Mouse (Mus musculus) liver, embryonic 11.5 days (tissue): ENCODE results near the gene Mef2c. TPM values are rescaled to one million over a fixed set of nuclear protein-coding genes. Genes with fewer than 3 reads are reported as not detected.

Experiments
- ATAC-seq: fragments of 200-750 bp; cut with Nextera tagmentation; replicated peaks from 2 replicates; pipeline ENCODE4 v1.8.0; 2017; ENCODE audit warnings: moderate number of reproducible peaks, mild to moderate bottlenecking, moderate TSS enrichment, moderate library complexity; ENCODE audit not compliant: low FRiP score
- DNase-seq: peaks from one replicate; pipeline ENCODE4 v3.0.0-alpha.2; 2017; ENCODE audit warnings: low spot score
- H3K27ac ChIP-seq: fragments of 300-500 bp; sonication (generic); 2 replicates; pipeline ENCODE4 v1.5.1; 2014; ENCODE audit warnings: mild to moderate bottlenecking, low read depth, low read length, control low read depth
- H3K27me3 ChIP-seq: fragments of 300-500 bp; sonication (generic); replicated peaks from 2 replicates; pipeline ENCODE4 v1.6.1; 2014; ENCODE audit warnings: low read length, mixed read lengths; ENCODE audit not compliant: control insufficient read depth, insufficient read depth
- H3K36me3 ChIP-seq: fragments of 300-500 bp; sonication (generic); 2 replicates; pipeline ENCODE4 v1.6.1; 2014; ENCODE audit warnings: mild to moderate bottlenecking, low read length, moderate library complexity, mixed read lengths; ENCODE audit not compliant: control insufficient read depth, insufficient read depth
- H3K4me1 ChIP-seq: fragments of 300-500 bp; sonication (generic); replicated peaks from 2 replicates; pipeline ENCODE4 v1.6.1; 2014; ENCODE audit warnings: low read length, mixed read lengths; ENCODE audit not compliant: control insufficient read depth, insufficient read depth
- H3K4me2 ChIP-seq: fragments of 300-500 bp; sonication (generic); 2 replicates; pipeline ENCODE4 v1.6.1; 2014; ENCODE audit warnings: mild to moderate bottlenecking, control low read depth, moderate library complexity
- H3K4me3 ChIP-seq: fragments of 300-500 bp; sonication (generic); 2 replicates; pipeline ENCODE4 v1.5.1; 2014; ENCODE audit warnings: low read depth, low read length, control low read depth
- H3K9ac ChIP-seq: fragments of 300-500 bp; sonication (generic); 2 replicates; pipeline ENCODE4 v1.6.1; 2014; ENCODE audit warnings: low read depth, low read length, control low read depth
- H3K9me3 ChIP-seq: fragments of 300-500 bp; sonication (generic); 2 replicates; pipeline ENCODE4 v1.6.1; 2016; ENCODE audit warnings: low read length, inconsistent platforms, mixed read lengths; ENCODE audit not compliant: control insufficient read depth
- whole genome bisulfite sequencing: fragments of 180-500 bp; shearing (Covaris S2); extraction: QIAGEN DNeasy Blood & Tissue Kit; methylation state at CpG from one replicate; pipeline ENCODE4 v1.1.7; 2014; 5-methylcytosine and 5-hydroxymethylcytosine counted together
- polyA plus RNA-seq: library from polyadenylated mRNA; unstranded; fragments of >200 nt; fragmentation: Nextera tagmentation; extraction: Ambion mirVana; gene quantifications from 2 replicates; pipeline ENCODE4 v1.2.1, GENCODE M21; 2014

Gene Mef2c
- polyA plus RNA-seq, 1 experiment from 2014 or later: 46.0 TPM

- 53% methylated on average over 9 of the region's 9 CpGs for WGBS
- DNase-seq (no peak), ATAC-seq (no peak)
- peak overlapping the region; percentile 15; the same call in 1 of the 2 replicates for H3K4me3 ChIP-seq
- H3K4me2 ChIP-seq: peak overlapping the region; percentile 43; the same call in 1 of the 2 replicates
- H3K27me3 ChIP-seq: no peaks in the 10 kb centered on the region
- no peak overlapping the region for H3K27ac ChIP-seq
- no peaks in the 10 kb centered on the region for H3K36me3 ChIP-seq
- peaks cover 9% of the 10 kb centered on the region; the same call in 1 of the 2 replicates for H3K4me1 ChIP-seq
- no peak overlapping the region for H3K9ac ChIP-seq
- H3K9me3 ChIP-seq: no peaks in the 10 kb centered on the region
These were observed 24.1 kb downstream of the Mef2c start for GRCm38 (mm10) chr13:83527921-83528320.

- H3K4me3 ChIP-seq: no peak overlapping the region
- ATAC-seq (no peak), DNase-seq (no peak)
- no peak overlapping the region for H3K9ac ChIP-seq
- no peaks in the 10 kb centered on the region for H3K27me3 ChIP-seq
- H3K4me2 ChIP-seq: peak overlapping the region; percentile 19
- no peak overlapping the region for H3K27ac ChIP-seq
- 55% methylated on average over 8 of the region's 8 CpGs for WGBS
- no peaks in the 10 kb centered on the region for H3K36me3 ChIP-seq
- peaks cover 9% of the 10 kb centered on the region; the same call in 1 of the 2 replicates for H3K4me1 ChIP-seq
- no peaks in the 10 kb centered on the region for H3K9me3 ChIP-seq
These were observed 26.0 kb downstream of the Mef2c start for GRCm38 (mm10) chr13:83529729-83530314.

GRCm38 (mm10) chr13:83530889-83531288 is 27.1 kb downstream of the Mef2c start:
- H3K27ac ChIP-seq: no peak overlapping the region
- H3K4me1 ChIP-seq: 0 out of 2 replicates have a peak, but pooled peaks cover 5% of the 10 kb centered on the region
- 58% methylated on average over 4 of the region's 4 CpGs for WGBS
- no peaks in the 10 kb centered on the region for H3K36me3 ChIP-seq
- ATAC-seq (no peak), DNase-seq (no peak)
- no peaks in the 10 kb centered on the region for H3K27me3 ChIP-seq
- H3K9me3 ChIP-seq: no peaks in the 10 kb centered on the region
- no peak overlapping the region for H3K4me2 ChIP-seq
- no peak overlapping the region for H3K4me3 ChIP-seq
- no peak overlapping the region for H3K9ac ChIP-seq

GRCm38 (mm10) chr13:83531968-83532591 is 28.2 kb downstream of the Mef2c start:
- H3K4me3 ChIP-seq: no peak overlapping the region
- H3K36me3 ChIP-seq: no peaks in the 10 kb centered on the region
- no peaks in the 10 kb centered on the region for H3K9me3 ChIP-seq
- no peak overlapping the region; the same call in 1 of the 2 replicates for H3K4me2 ChIP-seq
- DNase-seq (no peak), ATAC-seq (peak; percentile 57)
- WGBS: 42% methylated on average over 8 of the region's 8 CpGs
- H3K9ac ChIP-seq: no peak overlapping the region
- 0 out of 2 replicates have a peak, but pooled peaks cover 2% of the 10 kb centered on the region for H3K4me1 ChIP-seq
- H3K27me3 ChIP-seq: no peaks in the 10 kb centered on the region
- no peak overlapping the region for H3K27ac ChIP-seq

GRCm38 (mm10) chr13:83536361-83536760 is 32.5 kb downstream of the Mef2c start:
- H3K9me3 ChIP-seq: no peaks in the 10 kb centered on the region
- no peak overlapping the region for H3K9ac ChIP-seq
- 0 out of 2 replicates have a peak, but pooled peaks cover 2% of the 10 kb centered on the region for H3K4me1 ChIP-seq
- H3K27ac ChIP-seq: no peak overlapping the region
- no peak for DNase-seq
- H3K27me3 ChIP-seq: no peaks in the 10 kb centered on the region
- 80% methylated on average over 3 of the region's 3 CpGs for WGBS
- no peak overlapping the region for H3K4me3 ChIP-seq
- no peaks in the 10 kb centered on the region for H3K36me3 ChIP-seq
- ATAC-seq: no peak
- H3K4me2 ChIP-seq: no peak overlapping the region

DNA sequence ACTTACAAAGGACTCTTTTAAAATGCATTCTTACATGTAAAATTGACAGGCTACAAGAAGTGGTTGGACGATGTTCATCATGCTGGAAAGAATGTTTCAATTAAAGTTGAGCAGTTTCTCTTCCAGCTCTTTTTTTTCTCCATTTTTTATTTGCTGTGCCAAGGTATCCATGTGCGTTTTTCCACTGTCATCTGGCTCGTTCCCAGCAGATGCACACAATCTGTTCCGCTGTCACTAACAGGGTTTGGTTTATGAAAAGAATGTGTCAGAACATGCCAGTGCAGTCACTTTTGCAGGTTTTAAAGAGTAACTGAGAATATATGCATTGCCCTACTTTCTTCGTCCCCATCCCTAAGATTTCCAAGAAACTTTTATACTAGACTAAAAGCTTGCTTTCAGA is 33.3 kb downstream of the Mef2c start:
- Histone ChIP-seq H3K4me2 (no peak overlapping the region), H3K27me3 (no peaks in the 10 kb centered on the region), H3K36me3 (no peaks in the 10 kb centered on the region), H3K27ac (no peak overlapping the region), H3K9me3 (no peaks in the 10 kb centered on the region), H3K9ac (no peak overlapping the region), H3K4me1 (no peaks in the 10 kb centered on the region), H3K4me3 (no peak overlapping the region)
- 84% methylated on average over 5 of the region's 5 CpGs for WGBS
- no peak for ATAC-seq
- no peak for DNase-seq

- H3K36me3 ChIP-seq: no peaks in the 10 kb centered on the region
- no peak overlapping the region for H3K4me3 ChIP-seq
- no peaks in the 10 kb centered on the region for H3K9me3 ChIP-seq
- H3K4me1 ChIP-seq: peaks cover 3% of the 10 kb centered on the region; the same call in 1 of the 2 replicates
- H3K27me3 ChIP-seq: no peaks in the 10 kb centered on the region
- ATAC-seq (peak; percentile 39; the same call in 1 of the 2 replicates), DNase-seq (no peak)
- H3K4me2 ChIP-seq: no peak overlapping the region
- no peak overlapping the region for H3K27ac ChIP-seq
- H3K9ac ChIP-seq: no peak overlapping the region
These were observed 36.1 kb downstream of the Mef2c start for GRCm38 (mm10) chr13:83539921-83540320.

GRCm38 (mm10) chr13:83542666-83543065 is 38.8 kb downstream of the Mef2c start:
- H3K4me2 ChIP-seq: no peak overlapping the region
- peaks cover 10% of the 10 kb centered on the region for H3K4me1 ChIP-seq
- WGBS: 70% methylated on average over 5 of the region's 5 CpGs
- no peak for DNase-seq
- no peak overlapping the region for H3K9ac ChIP-seq
- ATAC-seq: no peak
- H3K27ac ChIP-seq: no peak overlapping the region
- H3K4me3 ChIP-seq: no peak overlapping the region
- no peaks in the 10 kb centered on the region for H3K27me3 ChIP-seq
- H3K36me3 ChIP-seq: no peaks in the 10 kb centered on the region
- H3K9me3 ChIP-seq: no peaks in the 10 kb centered on the region

GRCm38 (mm10) chr13:83544707-83545106 is 40.9 kb downstream of the Mef2c start:
- H3K4me1 ChIP-seq: peaks cover 10% of the 10 kb centered on the region

More at GRCm38 (mm10) chr13:83544707-83545106, 40.9 kb downstream of the Mef2c start:
- no peaks in the 10 kb centered on the region for H3K9me3 ChIP-seq
- ATAC-seq (no peak), DNase-seq (no peak)
- H3K4me2 ChIP-seq: no peak overlapping the region; the same call in 1 of the 2 replicates
- H3K36me3 ChIP-seq: no peaks in the 10 kb centered on the region
- WGBS: 64% methylated on average over 4 of the region's 4 CpGs
- no peak overlapping the region for H3K9ac ChIP-seq
- no peak overlapping the region for H3K4me3 ChIP-seq
- H3K27me3 ChIP-seq: no peaks in the 10 kb centered on the region
- H3K27ac ChIP-seq: no peak overlapping the region
